Mouse (Mus musculus): ENCODE data around the gene Mybpc3.

The Mybpc3 gene

DNA sequence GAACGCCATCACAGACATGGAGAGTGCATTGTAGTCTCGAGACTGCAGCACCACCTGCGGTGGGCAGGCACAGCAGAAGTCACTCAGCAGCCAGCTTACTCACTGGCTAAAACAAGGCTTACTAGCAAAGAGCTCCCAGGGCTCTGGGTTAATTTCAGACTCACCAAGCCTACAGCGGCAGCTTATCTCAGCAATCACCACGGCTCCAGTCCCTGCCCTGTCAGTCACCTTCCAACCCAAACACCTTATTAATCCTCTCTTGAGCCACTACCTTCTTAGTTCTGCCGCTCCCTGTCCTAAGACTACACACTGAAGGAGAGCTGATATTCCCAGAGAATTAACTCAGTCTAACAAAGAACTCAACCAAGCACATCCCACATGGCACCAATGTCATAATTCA lies 58.3 kb downstream of the Mybpc3 start:
- DNase-seq, result no peak

DNA sequence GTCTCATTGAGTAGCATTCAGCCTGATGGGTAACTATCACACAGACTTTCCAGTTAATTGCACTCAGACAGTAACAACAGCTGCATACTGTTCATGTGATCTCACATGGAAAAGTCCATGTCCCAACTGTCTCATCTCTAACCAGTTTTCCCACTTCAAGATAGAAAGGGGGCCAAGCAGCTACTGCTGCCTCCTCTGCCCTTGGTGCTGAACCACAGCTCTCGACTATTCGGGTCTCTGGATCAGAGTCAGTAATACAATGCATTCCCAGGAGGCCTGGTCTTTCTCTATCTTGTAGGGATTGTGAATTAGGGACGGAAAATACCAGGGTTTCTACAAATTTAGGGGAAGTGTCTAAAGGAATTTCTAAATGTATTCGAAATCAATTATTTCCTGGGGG lies 61.9 kb downstream of the Mybpc3 start:
- DNase-seq, result no peak

DNA sequence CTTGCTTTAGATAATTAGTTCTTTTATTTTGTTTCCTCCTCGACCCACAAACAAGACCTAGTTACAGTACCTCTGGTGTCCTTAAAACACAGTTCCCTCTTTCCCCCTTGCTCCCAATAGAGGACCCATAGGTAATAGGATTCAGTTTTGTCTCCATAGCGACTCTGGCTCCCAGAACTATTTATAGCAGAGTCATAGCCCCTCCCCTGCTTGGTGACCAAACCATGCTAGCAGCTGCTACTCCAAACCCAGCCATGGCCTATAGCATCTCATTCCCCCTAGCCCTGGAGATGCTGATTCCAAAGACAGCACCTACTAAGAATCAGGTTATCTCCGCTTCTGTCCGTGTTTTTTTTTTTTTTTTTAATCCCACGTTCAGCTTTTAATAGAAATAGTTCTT lies 62.8 kb downstream of the Mybpc3 start:
- DNase-seq, result peak; percentile 64

DNA sequence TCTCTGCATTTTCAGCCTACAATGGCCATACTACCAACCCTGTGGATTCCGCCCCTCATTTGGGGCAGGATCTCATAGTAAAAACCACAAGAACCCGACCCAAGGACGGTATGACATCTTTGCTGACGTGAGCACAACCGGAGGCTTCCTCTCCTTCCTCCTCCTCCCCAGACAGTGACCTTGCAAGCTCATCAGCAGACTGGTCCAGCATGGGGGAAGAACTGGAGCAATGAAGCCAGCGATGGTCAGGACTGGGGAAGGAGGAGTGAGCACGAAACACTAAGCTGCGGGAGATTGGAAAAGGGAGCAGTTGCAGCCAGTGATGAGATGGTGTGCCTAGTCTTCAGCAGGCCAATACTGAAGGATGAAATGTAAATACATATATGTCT lies 64.1 kb downstream of the Mybpc3 start:
- peak; percentile 80 for DNase-seq

DNA sequence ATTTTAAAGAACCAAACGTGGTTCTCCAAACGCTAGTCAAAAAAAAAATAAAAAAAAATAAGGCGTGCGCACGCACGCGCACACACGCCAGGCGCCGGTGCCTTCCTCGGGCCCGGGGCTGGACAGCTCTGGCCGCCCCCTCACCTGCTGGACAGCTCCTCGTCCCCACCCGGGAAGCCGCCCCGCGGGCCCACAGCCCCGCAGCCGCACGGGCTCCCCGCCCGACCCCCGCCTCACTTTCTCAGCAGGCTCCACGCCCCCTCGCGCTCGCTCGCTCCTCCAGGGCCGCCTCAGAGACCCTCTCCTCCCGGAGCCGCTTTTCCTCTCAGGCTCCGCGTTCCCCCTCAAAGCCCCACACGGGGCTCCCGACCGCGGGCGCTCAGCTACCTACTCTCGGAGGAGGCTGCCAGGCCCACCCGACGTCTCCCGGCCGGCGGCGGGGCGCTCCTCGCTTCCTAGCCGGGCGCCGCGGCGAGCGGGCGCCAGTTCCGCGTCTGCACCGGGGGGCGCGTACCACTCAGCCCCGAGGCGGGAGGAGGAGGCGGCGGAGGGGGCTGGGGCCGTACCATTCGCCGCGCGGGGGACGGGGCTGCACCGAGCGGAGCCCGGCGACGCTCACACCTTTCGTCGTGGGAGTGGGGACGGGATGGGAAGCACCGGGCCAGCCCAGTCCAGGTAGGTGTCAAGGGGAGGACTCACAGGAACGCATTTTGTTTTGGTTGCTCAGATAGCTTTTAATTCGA lies 64.6 kb downstream of the Mybpc3 start:
- peak; percentile 94 for DNase-seq

DNA sequence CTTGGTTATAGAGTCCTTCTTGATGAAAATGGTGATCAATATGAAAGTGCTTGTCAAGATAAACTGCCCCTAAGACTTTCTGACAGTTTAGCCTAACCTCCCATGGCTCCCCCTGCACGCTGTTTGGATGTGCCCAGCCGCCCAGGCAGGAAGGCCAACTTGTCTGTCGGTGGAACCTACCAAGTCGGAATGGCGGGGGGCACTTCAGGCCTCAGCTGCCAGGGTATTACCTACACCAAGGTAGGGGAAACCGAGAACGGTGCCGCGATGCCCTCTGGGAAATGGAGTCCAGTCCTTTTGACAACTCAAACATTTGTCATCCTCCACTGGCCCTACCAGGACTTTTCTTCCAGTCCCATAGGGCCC lies 65.2 kb downstream of the Mybpc3 start:
- peak; percentile 99 for DNase-seq

DNA sequence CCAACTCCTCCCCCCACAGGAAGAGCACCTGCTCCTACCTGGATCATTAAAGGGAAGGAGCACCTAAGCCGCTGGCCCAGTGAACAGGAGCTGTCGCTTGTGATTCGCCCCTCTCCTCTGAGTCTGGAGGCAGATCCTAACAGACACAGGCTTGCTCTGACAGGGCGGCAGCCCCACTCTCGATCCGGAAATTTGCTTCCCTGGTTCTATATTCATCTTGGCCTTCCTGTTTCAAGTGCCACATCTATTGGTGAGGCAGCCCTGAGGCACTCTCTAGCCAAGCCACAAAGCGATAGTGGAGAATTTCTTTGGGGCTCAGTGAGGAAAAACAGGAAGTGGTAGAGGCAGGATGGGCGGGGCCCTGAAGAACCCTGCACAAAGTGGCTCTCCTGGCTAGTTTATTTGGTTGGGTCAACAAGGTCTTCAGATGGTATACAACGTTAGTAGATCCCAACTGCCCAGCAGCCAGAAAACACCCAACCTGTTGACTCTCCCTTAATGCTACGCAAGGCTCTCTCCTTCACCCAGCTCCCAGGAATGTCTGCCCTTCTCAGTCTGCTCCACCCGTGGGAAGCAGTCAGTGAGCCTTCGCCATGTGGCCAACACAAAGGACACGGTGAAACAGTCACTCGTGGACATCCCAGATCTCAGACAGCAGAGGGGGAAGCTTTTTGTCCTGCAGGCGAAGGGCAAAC lies 65.9 kb downstream of the Mybpc3 start, which contains the start of gene Madd:
Gene Madd (minus strand): TSS at position 127 of the 695 bp plus-strand sequence.
- peak; percentile 66 for DNase-seq
